Mouse (Mus musculus) G1E (cell line): ENCODE results near the gene Mtrf1. TPM values are rescaled to one million over a fixed set of nuclear protein-coding genes. Genes with fewer than 3 reads are reported as not detected.

Source experiments
- ATAC-seq: 2 replicates; pipeline ENCODE4 v1.8.0; 2016; ENCODE audit warnings: mild to moderate bottlenecking; ENCODE audit not compliant: insufficient number of reproducible peaks, poor library complexity, low FRiP score, severe bottlenecking; ENCODE audit errors: extremely low read depth
- DNase-seq: peaks from one replicate; pipeline ENCODE4 v3.0.0; 2012; ENCODE audit warnings: low spot score
- H3K27me3 ChIP-seq: 2 replicates; pipeline ENCODE4 v1.6.1; 2012; ENCODE audit warnings: mild to moderate bottlenecking, low read length, inconsistent platforms; ENCODE audit not compliant: insufficient read depth
- H3K36me3 ChIP-seq: replicated peaks from 2 replicates; pipeline ENCODE3; 2012; ENCODE audit warnings: mild to moderate bottlenecking, inconsistent platforms
- H3K4me1 ChIP-seq: 2 replicates; pipeline ENCODE4 v1.6.1; 2012; ENCODE audit warnings: low read depth, low read length, inconsistent platforms, mixed read lengths; ENCODE audit not compliant: insufficient read depth
- H3K4me3 ChIP-seq: 2 replicates; pipeline ENCODE4 v1.5.1; 2012; ENCODE audit warnings: low read depth, mild to moderate bottlenecking, inconsistent platforms, low read length, moderate library complexity, mixed read lengths
- H3K9me3 ChIP-seq: replicated peaks from 2 replicates; pipeline ENCODE4 v1.6.1; 2012; ENCODE audit warnings: inconsistent platforms
- CTCF ChIP-seq: IDR thresholded peaks from 2 replicates; pipeline ENCODE4 v1.5.1; 2012; ENCODE audit warnings: low read depth, low read length, inconsistent platforms, mixed read lengths
- GATA1 ChIP-seq: IDR thresholded peaks from 2 replicates; pipeline ENCODE4 v1.6.1; 2012; ENCODE audit warnings: borderline replicate concordance, low read length, inconsistent platforms, mixed read lengths
- GATA2 ChIP-seq: IDR thresholded peaks from 2 replicates; pipeline ENCODE4 v1.6.1; 2012; ENCODE audit warnings: low read depth, low read length, inconsistent platforms, borderline replicate concordance
- POLR2AphosphoS5 ChIP-seq: IDR thresholded peaks from 2 replicates; pipeline ENCODE4 v1.6.1; 2012; ENCODE audit warnings: low read depth, low read length, inconsistent platforms; ENCODE audit not compliant: insufficient replicate concordance
- TAL1 ChIP-seq: conservative IDR thresholded peaks from 2 replicates; pipeline ENCODE4 v1.6.1; 2012; ENCODE audit warnings: low read depth, low read length, inconsistent platforms, mixed read lengths
- polyA plus RNA-seq: library from polyadenylated mRNA; stranded (reverse); fragments of >175 nt; gene quantifications from 2 replicates; pipeline ENCODE4 v1.2.3, GENCODE M21; 2012
- total RNA-seq, 2 experiments: library from RNA; stranded (forward) in 1 of 2; stranded (reverse) in 1 of 2; fragments of 200-1000 nt in 1 of 2; fragments of >200 nt in 1 of 2; fragmentation: Nextera tagmentation in 1 of 2; gene quantifications; 2 replicates each; pipeline ENCODE4 v1.2.3; 2014 to 2017

Mtrf1 gene
- total and polyA plus RNA-seq, 3 experiments: 0.41 to 24.9 (median 19.8) TPM

DNA sequence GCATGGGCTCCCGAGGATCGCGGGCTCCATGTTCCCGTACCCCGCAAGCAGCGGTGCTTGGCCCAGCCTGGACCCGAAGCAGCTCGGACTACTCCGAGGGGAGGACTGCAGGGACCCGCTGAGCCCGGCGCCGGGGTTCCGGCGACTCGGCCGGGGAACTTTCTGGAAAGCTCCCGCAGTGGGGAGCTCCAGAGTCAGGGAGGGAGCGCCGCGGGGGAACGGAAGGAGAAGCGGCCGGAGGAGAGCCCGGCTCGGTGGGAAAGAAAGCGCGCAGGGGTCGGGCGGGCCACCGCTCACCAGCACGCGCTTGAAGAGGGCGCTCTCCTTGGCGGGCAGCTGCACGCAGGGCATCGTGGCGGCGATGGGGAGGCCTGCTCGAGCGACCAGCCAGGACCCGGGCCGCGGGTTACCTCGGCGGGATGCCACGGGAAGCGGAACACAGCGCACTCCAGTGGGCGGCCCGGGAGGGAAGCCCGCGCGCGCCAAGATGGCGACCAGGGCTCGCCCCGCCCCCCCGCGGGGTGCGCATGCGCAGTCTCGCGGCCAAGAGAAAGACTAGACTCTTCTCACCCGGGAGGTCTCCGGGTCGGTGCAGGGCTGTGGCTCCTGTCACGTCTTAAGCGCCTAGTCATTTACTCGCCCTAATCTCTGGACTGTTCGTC lies 7.2 kb upstream of the Mtrf1 start, which contains the start of gene Naa16:
TSS of gene Naa16 (minus strand) at position 514 of the 662 bp plus-strand sequence.
- Histone ChIP-seq H3K4me1 (peaks cover 42% of the 10 kb centered on the region), H3K36me3 (peaks cover 26% of the 10 kb centered on the region), H3K4me3 (peak within 1 kb of the TSS; percentile 84), H3K27me3 (no peaks in the 10 kb centered on the region), H3K9me3 (no peaks in the 10 kb centered on the region)
- DNase-seq (peak; percentile 81), ATAC-seq (peak; percentile 77)
- TF ChIP-seq TAL1 (no peak), POLR2AphosphoS5 (no peak), GATA1 (no peak), GATA2 (no peak), CTCF (no peak)

- DNase-seq (no peak), ATAC-seq (no peak)
- Histone ChIP-seq H3K4me1 (peaks cover 43% of the 10 kb centered on the region), H3K9me3 (no peaks in the 10 kb centered on the region), H3K27me3 (no peaks in the 10 kb centered on the region), H3K4me3 (no peak overlapping the region), H3K36me3 (peaks cover 4% of the 10 kb centered on the region)
- TF ChIP-seq TAL1 (no peak), CTCF (no peak), GATA2 (no peak), POLR2AphosphoS5 (no peak), GATA1 (no peak)
Observed at GRCm38 (mm10) chr14:79393289-79393688, 4.3 kb upstream of the Mtrf1 start.

- Histone ChIP-seq H3K4me3 (no peak overlapping the region), H3K9me3 (0 out of 2 replicates have a peak, but pooled peaks cover 3% of the 10 kb centered on the region), H3K4me1 (peaks cover 44% of the 10 kb centered on the region), H3K27me3 (no peaks in the 10 kb centered on the region), H3K36me3 (peaks cover 6% of the 10 kb centered on the region)
- DNase-seq (no peak), ATAC-seq (0 out of 2 replicates have a peak, but pooled peaks have one; percentile 12)
- TF ChIP-seq POLR2AphosphoS5 (no peak), CTCF (peak; percentile 60; the same call in 1 of the 2 replicates), GATA1 (no peak), TAL1 (no peak), GATA2 (no peak)
Observed at GRCm38 (mm10) chr14:79394564-79394963, 3.0 kb upstream of the Mtrf1 start.

DNA sequence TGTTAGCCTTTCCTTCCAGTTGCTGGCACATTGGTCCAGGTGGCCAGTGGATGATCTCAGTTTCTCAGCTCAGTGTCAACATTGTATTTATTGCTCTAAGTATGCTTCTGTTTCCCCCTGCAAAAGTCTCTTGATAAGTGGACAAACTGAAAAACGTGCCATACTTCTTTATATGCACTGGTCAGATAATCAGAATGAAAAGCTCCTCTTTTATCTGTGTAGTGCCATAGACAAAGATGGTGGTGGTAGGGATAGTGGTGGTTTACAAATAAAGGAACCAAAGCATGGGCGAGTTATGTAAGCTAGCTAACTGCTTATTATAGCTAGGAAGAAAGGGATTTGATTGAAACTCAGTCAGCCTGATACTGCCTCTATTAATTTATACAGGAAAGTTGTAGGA lies 10.1 kb downstream of the Mtrf1 start:
- no peak for ATAC-seq
- DNase-seq: no peak
- no peak for TF ChIP-seq CTCF
- no peak for TF ChIP-seq POLR2AphosphoS5
- TF ChIP-seq GATA2: no peak
- TF ChIP-seq TAL1: no peak
- TF ChIP-seq GATA1: no peak
- Histone ChIP-seq H3K4me3 (no peak overlapping the region), H3K4me1 (no peaks in the 10 kb centered on the region), H3K9me3 (no peaks in the 10 kb centered on the region), H3K36me3 (peaks cover 52% of the 10 kb centered on the region), H3K27me3 (no peaks in the 10 kb centered on the region)

DNA sequence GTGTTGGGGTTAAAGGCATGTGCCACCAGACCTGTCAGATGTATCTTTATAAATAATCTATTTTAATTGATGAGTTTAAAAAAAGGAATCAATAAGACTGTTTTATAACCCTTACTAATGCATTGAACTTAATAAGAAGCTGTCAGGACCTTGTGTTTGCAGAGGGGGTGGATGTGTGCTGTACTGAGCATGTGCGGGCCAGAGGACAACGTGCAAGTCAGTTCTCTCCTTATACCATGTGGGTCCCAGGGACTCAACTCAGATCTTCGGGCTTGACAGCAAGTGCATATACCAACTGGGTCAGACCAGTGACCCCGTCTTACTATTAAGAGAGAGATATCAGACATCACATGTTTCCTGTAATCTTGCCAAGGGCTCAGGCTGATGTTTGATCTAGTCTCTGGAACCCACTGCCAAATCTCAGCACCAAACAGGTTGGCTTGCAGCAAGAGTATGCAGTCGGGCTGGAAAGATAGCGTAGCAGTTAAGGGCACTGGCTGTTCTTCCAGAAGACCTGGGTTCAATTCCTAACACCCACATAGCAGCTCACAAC lies 11.8 kb downstream of the Mtrf1 start:
- peaks cover 54% of the 10 kb centered on the region for H3K36me3 ChIP-seq
- no peaks in the 10 kb centered on the region for H3K27me3 ChIP-seq
- ATAC-seq (no peak), DNase-seq (no peak)
- H3K4me1 ChIP-seq: no peaks in the 10 kb centered on the region
- H3K4me3 ChIP-seq: no peak overlapping the region
- TF ChIP-seq POLR2AphosphoS5: no peak
- H3K9me3 ChIP-seq: no peaks in the 10 kb centered on the region

DNA sequence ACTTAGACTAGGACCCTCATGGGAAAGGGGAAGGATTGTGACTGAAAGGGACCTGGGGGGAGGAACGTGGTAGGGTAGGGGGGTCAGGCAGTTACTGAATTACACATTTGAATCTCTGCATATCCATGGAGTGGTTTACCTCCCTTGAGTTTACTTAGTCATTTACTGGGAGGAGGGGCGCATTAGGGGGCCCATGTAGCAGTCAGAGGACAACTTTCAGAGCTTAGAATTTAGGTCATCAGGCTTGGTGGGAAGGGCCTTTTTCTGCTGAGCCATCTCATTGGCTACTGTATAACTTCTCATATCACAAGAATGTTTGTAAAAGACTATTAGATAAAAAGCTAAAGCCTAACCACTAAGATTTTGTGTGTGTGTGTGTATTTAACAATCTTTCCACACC lies 13.1 kb downstream of the Mtrf1 start:
- no peak for DNase-seq
- Histone ChIP-seq H3K4me3 (no peak overlapping the region), H3K27me3 (no peaks in the 10 kb centered on the region), H3K9me3 (no peaks in the 10 kb centered on the region), H3K4me1 (no peaks in the 10 kb centered on the region), H3K36me3 (peaks cover 61% of the 10 kb centered on the region)
- TF ChIP-seq TAL1: no peak
- TF ChIP-seq GATA1: no peak
- TF ChIP-seq POLR2AphosphoS5: no peak
- TF ChIP-seq GATA2: no peak
- no peak for TF ChIP-seq CTCF
- ATAC-seq: no peak
